Mouse (Mus musculus) embryonic fibroblast, embryonic 13.5 days (primary cell): ENCODE measurements at regions not wholly inside any gene's neighbourhood (a gene's known extent, or its start where the extent isn't known, plus 50 kb on each side); places are given as distances from the start of the nearest gene placed in this dataset.

ENCODE experiments used
- CTCF ChIP-seq: IDR thresholded peaks from 2 replicates; pipeline ENCODE4 v1.5.1; 2011; ENCODE audit warnings: mild to moderate bottlenecking, control low read depth, low read length, moderate library complexity, borderline replicate concordance; ENCODE audit not compliant: insufficient read depth
- POLR2A ChIP-seq: IDR thresholded peaks from 2 replicates; pipeline ENCODE4 v1.6.1; 2011; ENCODE audit warnings: low read depth, mild to moderate bottlenecking, control low read depth, low read length, moderate library complexity

DNA sequence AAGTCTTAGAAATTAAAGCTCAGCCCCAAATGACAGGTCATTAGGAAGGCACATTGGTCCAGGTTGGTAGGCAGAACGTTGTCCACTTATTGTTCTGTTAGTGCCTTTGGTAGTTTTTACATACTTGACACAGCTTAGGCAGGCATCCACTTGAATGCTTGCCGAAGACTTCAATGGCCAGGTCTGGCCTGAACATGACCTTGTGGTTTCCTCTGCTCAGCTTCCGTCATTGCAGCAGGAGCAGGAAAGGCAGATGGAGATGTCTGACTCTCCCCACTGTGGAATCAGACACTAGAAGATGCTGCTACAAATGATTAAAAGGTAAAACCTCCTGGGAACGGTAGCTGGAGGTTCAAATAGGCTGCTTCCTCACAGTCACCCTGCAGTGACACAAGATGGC is 159.5 kb upstream of the Rybp start:
- no peak for TF ChIP-seq POLR2A
- no peak for TF ChIP-seq CTCF
